Mouse (Mus musculus): Measurements from ENCODE around the gene Foxp1. TPM values are rescaled to one million over a fixed set of nuclear protein-coding genes. Genes with fewer than 3 reads are reported as not detected.

Gene Foxp1
- polyA plus RNA-seq, 1 experiment from 2014 or later: 110 TPM

GRCm38 (mm10) chr6:99043932-99044664, 478.4 kb downstream of the Foxp1 start:
- H3K27ac ChIP-seq (ENCODE audit: low read depth, low read length): no peak overlapping the region
- 79% methylated on average over 12 of the region's 12 CpGs for whole genome bisulfite sequencing (ENCODE audit: insufficient replicate concordance)
- no peak for ATAC-seq (replicated peaks; ENCODE audit: insufficient number of reproducible peaks, low FRiP score, low TSS enrichment)
- H3K4me1 ChIP-seq (ENCODE audit: control insufficient read depth, insufficient read depth, low read length): no peaks in the 10 kb centered on the region
- no peaks in the 10 kb centered on the region for H3K27me3 ChIP-seq (ENCODE audit: control insufficient read depth, insufficient read depth, low read length)
- H3K4me3 ChIP-seq (ENCODE audit: low read depth, low read length): no peak overlapping the region
- no peaks in the 10 kb centered on the region for H3K9me3 ChIP-seq (replicated peaks; ENCODE audit: control insufficient read depth, low read length)
- H3K9ac ChIP-seq (ENCODE audit: low read depth, low read length): no peak overlapping the region
- H3K4me2 ChIP-seq: no peak overlapping the region
- no peaks in the 10 kb centered on the region for H3K36me3 ChIP-seq (ENCODE audit: control insufficient read depth, insufficient read depth, low read length)

GRCm38 (mm10) chr6:99043226-99043625, 479.3 kb downstream of the Foxp1 start:
- H3K9ac ChIP-seq (ENCODE audit: low read depth, low read length): no peak overlapping the region
- H3K27ac ChIP-seq (ENCODE audit: low read depth, low read length): no peak overlapping the region
- H3K36me3 ChIP-seq (ENCODE audit: control insufficient read depth, insufficient read depth, low read length): no peaks in the 10 kb centered on the region
- H3K4me3 ChIP-seq (ENCODE audit: low read depth, low read length): no peak overlapping the region
- no peaks in the 10 kb centered on the region for H3K27me3 ChIP-seq (ENCODE audit: control insufficient read depth, insufficient read depth, low read length)
- no peak for ATAC-seq (replicated peaks; ENCODE audit: insufficient number of reproducible peaks, low FRiP score, low TSS enrichment)
- 69% methylated on average over 7 of the region's 7 CpGs for WGBS (ENCODE audit: insufficient replicate concordance)
- no peak overlapping the region for H3K4me2 ChIP-seq
- H3K4me1 ChIP-seq (ENCODE audit: control insufficient read depth, insufficient read depth, low read length): no peaks in the 10 kb centered on the region
- no peaks in the 10 kb centered on the region for H3K9me3 ChIP-seq (replicated peaks; ENCODE audit: control insufficient read depth, low read length)

DNA sequence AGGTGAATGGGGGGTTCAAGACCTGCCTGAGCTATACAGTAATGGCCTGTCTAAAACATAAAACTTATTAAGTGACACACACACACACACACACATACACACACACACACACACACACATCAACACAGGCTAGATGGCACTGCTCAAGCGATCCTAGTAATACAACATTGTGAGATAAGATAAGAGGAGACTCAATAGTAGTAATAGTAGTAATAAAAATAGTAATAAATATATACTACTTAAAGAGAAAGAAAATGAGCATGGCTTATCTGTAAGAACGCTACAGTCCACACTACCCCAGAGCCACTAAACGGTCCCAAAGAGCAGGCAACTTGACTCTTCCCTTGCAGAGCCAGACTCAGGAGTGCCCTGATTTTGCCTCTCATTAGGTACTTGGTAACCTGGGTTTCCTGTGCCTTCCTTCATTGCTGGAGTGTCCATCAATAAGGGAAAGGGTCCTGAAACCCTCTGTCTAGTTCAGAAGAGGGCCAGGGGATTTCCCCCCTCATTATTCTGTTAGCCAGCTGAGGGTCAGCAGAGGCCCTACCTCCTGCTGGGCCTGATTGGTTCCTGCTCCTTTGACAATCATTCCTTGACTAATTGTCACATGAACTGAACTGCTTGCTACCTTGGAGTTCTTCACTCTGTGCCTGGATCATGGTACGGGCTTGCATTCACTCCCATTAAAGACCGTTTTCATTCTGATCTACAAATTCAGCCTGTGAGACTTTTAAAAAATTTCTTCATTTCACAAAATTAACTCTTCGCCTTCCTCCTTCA, 480.2 kb downstream of the Foxp1 start:
- no peak overlapping the region for H3K27ac ChIP-seq (ENCODE audit: low read depth, low read length)
- H3K4me1 ChIP-seq (ENCODE audit: control insufficient read depth, insufficient read depth, low read length): no peaks in the 10 kb centered on the region
- no peak overlapping the region for H3K4me2 ChIP-seq
- 79% methylated on average over 6 of the region's 6 CpGs for WGBS (ENCODE audit: insufficient replicate concordance)
- no peaks in the 10 kb centered on the region for H3K9me3 ChIP-seq (replicated peaks; ENCODE audit: control insufficient read depth, low read length)
- H3K4me3 ChIP-seq (ENCODE audit: low read depth, low read length): no peak overlapping the region
- no peak for ATAC-seq (replicated peaks; ENCODE audit: insufficient number of reproducible peaks, low FRiP score, low TSS enrichment)
- H3K36me3 ChIP-seq (ENCODE audit: control insufficient read depth, insufficient read depth, low read length): no peaks in the 10 kb centered on the region
- H3K27me3 ChIP-seq (ENCODE audit: control insufficient read depth, insufficient read depth, low read length): no peaks in the 10 kb centered on the region
- H3K9ac ChIP-seq (ENCODE audit: low read depth, low read length): no peak overlapping the region

DNA sequence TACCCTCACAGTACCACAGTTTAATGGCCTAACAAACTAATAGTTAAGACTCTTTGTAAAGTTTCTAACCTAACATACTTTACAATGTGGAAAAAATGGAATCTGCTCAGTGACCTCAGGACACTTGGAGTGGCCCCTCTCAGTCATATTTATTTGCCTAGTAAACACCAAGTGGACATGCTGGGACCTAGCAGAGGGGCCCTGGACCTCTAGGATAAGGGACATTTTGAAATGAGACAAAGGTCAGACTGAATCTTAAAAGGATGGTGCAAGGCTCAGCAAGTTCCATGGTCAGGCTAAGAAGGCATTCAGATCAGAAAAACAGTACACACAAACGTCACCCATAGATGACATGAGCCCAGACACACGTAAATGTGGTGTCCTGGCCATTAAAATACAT, 483.5 kb downstream of the Foxp1 start:
- H3K4me3 ChIP-seq (ENCODE audit: low read depth, low read length): no peak overlapping the region
- WGBS (ENCODE audit: insufficient replicate concordance): 75% methylated on average over 2 of the region's 2 CpGs

DNA sequence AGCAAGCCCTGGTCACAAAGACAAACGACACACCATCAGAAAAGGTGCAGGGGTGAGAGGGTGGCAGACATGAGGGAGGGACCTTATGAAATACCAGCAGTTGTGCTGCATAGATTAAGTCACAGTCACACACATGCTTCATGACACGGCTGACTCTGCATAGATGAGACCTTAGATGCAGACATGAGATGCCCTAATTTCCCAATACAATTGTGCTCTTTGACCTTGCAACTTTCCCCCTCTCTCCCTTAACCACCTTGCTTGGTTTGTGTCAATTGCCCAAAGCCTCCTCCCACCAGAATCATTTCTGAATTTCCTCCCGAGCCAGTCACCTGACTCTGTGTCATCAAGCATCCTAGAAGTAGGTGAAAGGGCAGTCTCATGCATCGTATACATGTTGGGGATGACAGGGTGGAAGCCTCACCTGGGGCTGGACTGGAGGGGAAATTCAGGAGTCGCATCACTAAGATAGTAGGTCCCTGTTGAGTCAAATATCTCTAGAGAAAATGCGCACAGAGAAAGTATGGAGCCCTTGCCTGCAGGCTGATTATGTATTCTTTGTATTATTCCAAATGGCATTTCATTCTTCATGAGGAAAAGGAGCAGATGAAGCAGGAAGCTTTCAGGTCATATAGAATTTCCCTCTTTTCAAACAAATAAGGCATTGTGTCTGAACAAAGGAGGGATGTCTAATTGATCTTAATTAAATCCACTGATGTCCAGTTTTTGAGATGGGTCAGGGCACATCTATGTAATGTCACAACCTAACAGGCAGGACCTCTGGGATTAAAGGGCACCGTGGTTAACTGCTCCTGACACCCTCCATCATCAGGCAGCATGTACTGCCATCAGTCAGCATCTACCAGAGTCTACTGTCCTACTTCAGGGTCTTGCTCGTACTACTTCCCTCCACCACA, 486.8 kb downstream of the Foxp1 start:
- no peak overlapping the region for H3K27ac ChIP-seq (ENCODE audit: low read depth, low read length)
- H3K9me3 ChIP-seq (replicated peaks; ENCODE audit: control insufficient read depth, low read length): no peaks in the 10 kb centered on the region
- H3K36me3 ChIP-seq (ENCODE audit: control insufficient read depth, insufficient read depth, low read length): no peaks in the 10 kb centered on the region
- H3K4me2 ChIP-seq: no peak overlapping the region
- no peak overlapping the region for H3K9ac ChIP-seq (ENCODE audit: low read depth, low read length)
- no peak overlapping the region for H3K4me3 ChIP-seq (ENCODE audit: low read depth, low read length)
- H3K4me1 ChIP-seq (ENCODE audit: control insufficient read depth, insufficient read depth, low read length): 0 out of 2 replicates have a peak, but pooled peaks cover 6% of the 10 kb centered on the region
- no peak for ATAC-seq (replicated peaks; ENCODE audit: insufficient number of reproducible peaks, low FRiP score, low TSS enrichment)
- 87% methylated on average over 8 of the region's 8 CpGs for WGBS (ENCODE audit: insufficient replicate concordance)
- no peaks in the 10 kb centered on the region for H3K27me3 ChIP-seq (ENCODE audit: control insufficient read depth, insufficient read depth, low read length)

More for the DNA sequence above, 483.5 kb downstream of the Foxp1 start:
- Histone ChIP-seq H3K4me2 (no peak overlapping the region), H3K36me3 (ENCODE audit: control insufficient read depth, insufficient read depth, low read length) (no peaks in the 10 kb centered on the region), H3K9ac (ENCODE audit: low read depth, low read length) (no peak overlapping the region), H3K9me3 (replicated peaks; ENCODE audit: control insufficient read depth, low read length) (no peaks in the 10 kb centered on the region), H3K27ac (ENCODE audit: low read depth, low read length) (no peak overlapping the region), H3K27me3 (ENCODE audit: control insufficient read depth, insufficient read depth, low read length) (no peaks in the 10 kb centered on the region), H3K4me1 (ENCODE audit: control insufficient read depth, insufficient read depth, low read length) (no peaks in the 10 kb centered on the region)
- no peak for ATAC-seq (replicated peaks; ENCODE audit: insufficient number of reproducible peaks, low FRiP score, low TSS enrichment)

DNA sequence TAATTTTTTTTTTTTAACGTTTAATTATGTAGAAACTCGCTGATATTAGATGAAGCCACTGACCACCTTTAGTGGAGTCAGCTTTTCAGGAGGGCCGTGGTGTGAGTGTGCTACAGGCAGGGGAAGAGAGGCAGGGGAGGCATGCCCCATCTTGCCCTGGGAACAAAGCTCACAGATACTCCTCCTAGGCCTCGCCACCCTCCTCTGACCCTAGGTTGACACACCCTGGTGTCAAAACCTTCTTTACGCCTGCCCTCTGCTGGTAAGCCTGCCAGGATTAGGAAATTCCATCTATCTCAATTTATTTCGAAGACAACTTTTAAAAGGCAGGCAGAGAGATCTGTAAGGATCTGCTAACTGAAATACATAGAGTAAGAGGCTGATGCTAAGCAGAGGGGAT, 489.5 kb downstream of the Foxp1 start:
- Histone ChIP-seq H3K36me3 (ENCODE audit: control insufficient read depth, insufficient read depth, low read length) (no peaks in the 10 kb centered on the region), H3K9ac (ENCODE audit: low read depth, low read length) (no peak overlapping the region), H3K4me2 (no peak overlapping the region), H3K4me1 (ENCODE audit: control insufficient read depth, insufficient read depth, low read length) (peaks cover 13% of the 10 kb centered on the region), H3K27ac (ENCODE audit: low read depth, low read length) (no peak overlapping the region), H3K27me3 (ENCODE audit: control insufficient read depth, insufficient read depth, low read length) (no peaks in the 10 kb centered on the region), H3K4me3 (ENCODE audit: low read depth, low read length) (no peak overlapping the region), H3K9me3 (replicated peaks; ENCODE audit: control insufficient read depth, low read length) (no peaks in the 10 kb centered on the region)
- WGBS (ENCODE audit: insufficient replicate concordance): 44% methylated on average over 6 of the region's 6 CpGs
- no peak for ATAC-seq (replicated peaks; ENCODE audit: insufficient number of reproducible peaks, low FRiP score, low TSS enrichment)

DNA sequence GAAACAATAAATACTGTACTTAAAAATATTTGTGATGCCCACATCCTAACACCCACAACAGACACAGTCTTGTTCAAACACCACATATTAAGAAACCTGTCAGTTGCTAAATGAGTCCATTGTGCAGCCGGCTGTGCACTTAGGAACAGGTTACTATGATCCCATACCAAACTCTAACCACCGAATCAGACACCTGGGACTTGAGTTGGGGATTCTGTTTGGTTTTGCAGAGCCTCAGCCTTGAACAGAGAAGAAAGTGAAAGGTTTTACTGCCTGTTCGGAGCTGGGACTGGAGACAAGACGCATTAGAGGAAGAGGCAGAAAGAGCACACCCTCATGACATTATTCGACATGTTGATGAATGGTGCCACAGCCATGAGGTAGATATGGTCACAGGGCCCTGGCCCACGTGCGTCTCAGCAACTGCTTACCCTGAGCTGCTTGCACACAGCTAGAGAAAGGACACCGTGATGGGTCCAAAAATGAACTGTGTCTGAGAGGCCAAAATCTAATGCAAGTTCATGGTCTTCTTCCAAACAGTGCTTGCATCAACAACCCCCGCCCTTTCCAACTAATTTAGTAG, 491.1 kb downstream of the Foxp1 start:
- 62% methylated on average over 9 of the region's 9 CpGs for WGBS (ENCODE audit: insufficient replicate concordance)
- Histone ChIP-seq H3K9ac (ENCODE audit: low read depth, low read length) (no peak overlapping the region), H3K9me3 (replicated peaks; ENCODE audit: control insufficient read depth, low read length) (no peaks in the 10 kb centered on the region), H3K27me3 (ENCODE audit: control insufficient read depth, insufficient read depth, low read length) (no peaks in the 10 kb centered on the region), H3K27ac (ENCODE audit: low read depth, low read length) (no peak overlapping the region), H3K4me3 (ENCODE audit: low read depth, low read length) (no peak overlapping the region), H3K4me1 (ENCODE audit: control insufficient read depth, insufficient read depth, low read length) (peaks cover 13% of the 10 kb centered on the region), H3K36me3 (ENCODE audit: control insufficient read depth, insufficient read depth, low read length) (no peaks in the 10 kb centered on the region), H3K4me2 (no peak overlapping the region)
- ATAC-seq (replicated peaks; ENCODE audit: insufficient number of reproducible peaks, low FRiP score, low TSS enrichment): no peak

- Histone ChIP-seq H3K4me2 (no peak overlapping the region; the same call in 1 of the 2 replicates), H3K4me3 (ENCODE audit: low read depth, low read length) (no peak overlapping the region), H3K4me1 (ENCODE audit: control insufficient read depth, insufficient read depth, low read length) (peaks cover 23% of the 10 kb centered on the region), H3K9ac (ENCODE audit: low read depth, low read length) (no peak overlapping the region), H3K36me3 (ENCODE audit: control insufficient read depth, insufficient read depth, low read length) (no peaks in the 10 kb centered on the region), H3K9me3 (replicated peaks; ENCODE audit: control insufficient read depth, low read length) (no peaks in the 10 kb centered on the region), H3K27ac (ENCODE audit: low read depth, low read length) (no peak overlapping the region), H3K27me3 (ENCODE audit: control insufficient read depth, insufficient read depth, low read length) (no peaks in the 10 kb centered on the region)
- WGBS (ENCODE audit: insufficient replicate concordance): 28% methylated on average over 6 of the region's 6 CpGs
- ATAC-seq (replicated peaks; ENCODE audit: insufficient number of reproducible peaks, low FRiP score, low TSS enrichment): no peak
Measured at GRCm38 (mm10) chr6:99030251-99030650, 492.3 kb downstream of the Foxp1 start.
